Mouse (Mus musculus): Measurements from ENCODE around the gene Cct8. TPM values are rescaled to one million over a fixed set of nuclear protein-coding genes. Genes with fewer than 3 reads are reported as not detected.
A peak's percentile ranks its signal among the peaks of the same experiment; 100 is the strongest.

The Cct8 gene
- polyA plus RNA-seq, 1 experiment from 2014 or later, result 410 TPM

- H3K9ac ChIP-seq (replicated peaks; ENCODE audit: low read depth, low read length), result peak within 1 kb of the TSS; percentile 89
- peak; percentile 99 for ATAC-seq (ENCODE audit: low read depth)
- peak within 1 kb of the TSS; percentile 83 for H3K4me3 ChIP-seq (ENCODE audit: low read depth, low read length)
- H3K27me3 ChIP-seq (ENCODE audit: control insufficient read depth, insufficient read depth, low read length), result no peaks in the 10 kb centered on the region
- WGBS, result 8% methylated on average over 38 of the region's 45 CpGs
- peaks cover 14% of the 10 kb centered on the region for H3K4me1 ChIP-seq (ENCODE audit: control insufficient read depth, insufficient read depth, low read length)
- H3K27ac ChIP-seq (ENCODE audit: low read depth, low read length), result peak within 1 kb of the TSS; percentile 79
- no peaks in the 10 kb centered on the region for H3K36me3 ChIP-seq (ENCODE audit: control insufficient read depth, insufficient read depth, low read length)
- H3K4me2 ChIP-seq (ENCODE audit: low read depth, low read length), result peak within 1 kb of the TSS; percentile 84
- H3K9me3 ChIP-seq (ENCODE audit: control insufficient read depth, low read length), result no peaks in the 10 kb centered on the region
Measured at GRCm38 (mm10) chr16:87454419-87455179, 41.1 kb downstream of the Cct8 start, which contains the start of gene Usp16. Gene Usp16 (plus strand): TSS chr16:87454703.

GRCm38 (mm10) chr16:87453226-87453625 is 42.4 kb downstream of the Cct8 start:
- Histone ChIP-seq H3K36me3 (ENCODE audit: control insufficient read depth, insufficient read depth, low read length) (no peaks in the 10 kb centered on the region), H3K4me3 (ENCODE audit: low read depth, low read length) (no peak overlapping the region), H3K4me1 (ENCODE audit: control insufficient read depth, insufficient read depth, low read length) (peaks cover 14% of the 10 kb centered on the region), H3K27me3 (ENCODE audit: control insufficient read depth, insufficient read depth, low read length) (no peaks in the 10 kb centered on the region), H3K27ac (ENCODE audit: low read depth, low read length) (no peak overlapping the region), H3K4me2 (ENCODE audit: low read depth, low read length) (no peak overlapping the region), H3K9me3 (ENCODE audit: control insufficient read depth, low read length) (no peaks in the 10 kb centered on the region), H3K9ac (replicated peaks; ENCODE audit: low read depth, low read length) (no peak overlapping the region)
- 88% methylated on average over 2 of the region's 2 CpGs for WGBS
- no peak for ATAC-seq (ENCODE audit: low read depth)

- peaks cover 8% of the 10 kb centered on the region; the same call in 1 of the 2 replicates for H3K4me1 ChIP-seq (ENCODE audit: control insufficient read depth, insufficient read depth, low read length)
- H3K4me2 ChIP-seq (ENCODE audit: low read depth, low read length), result no peak overlapping the region
- H3K27ac ChIP-seq (ENCODE audit: low read depth, low read length), result no peak overlapping the region
- H3K9me3 ChIP-seq (ENCODE audit: control insufficient read depth, low read length), result no peaks in the 10 kb centered on the region
- no peak overlapping the region for H3K9ac ChIP-seq (replicated peaks; ENCODE audit: low read depth, low read length)
- H3K4me3 ChIP-seq (ENCODE audit: low read depth, low read length), result no peak overlapping the region
- WGBS, result 93% methylated on average over 3 of the region's 3 CpGs
- H3K27me3 ChIP-seq (ENCODE audit: control insufficient read depth, insufficient read depth, low read length), result no peaks in the 10 kb centered on the region
- H3K36me3 ChIP-seq (ENCODE audit: control insufficient read depth, insufficient read depth, low read length), result no peaks in the 10 kb centered on the region
- no peak for ATAC-seq (ENCODE audit: low read depth)
Measured at GRCm38 (mm10) chr16:87445528-87445927, 50.1 kb downstream of the Cct8 start.

- Histone ChIP-seq H3K9me3 (ENCODE audit: control insufficient read depth, low read length) (no peaks in the 10 kb centered on the region), H3K27me3 (ENCODE audit: control insufficient read depth, insufficient read depth, low read length) (no peaks in the 10 kb centered on the region), H3K27ac (ENCODE audit: low read depth, low read length) (no peak overlapping the region), H3K4me1 (ENCODE audit: control insufficient read depth, insufficient read depth, low read length) (peaks cover 8% of the 10 kb centered on the region; the same call in 1 of the 2 replicates), H3K36me3 (ENCODE audit: control insufficient read depth, insufficient read depth, low read length) (no peaks in the 10 kb centered on the region), H3K9ac (replicated peaks; ENCODE audit: low read depth, low read length) (no peak overlapping the region), H3K4me3 (ENCODE audit: low read depth, low read length) (no peak overlapping the region), H3K4me2 (ENCODE audit: low read depth, low read length) (no peak overlapping the region)
- no peak for ATAC-seq (ENCODE audit: low read depth)
Measured at GRCm38 (mm10) chr16:87445110-87445509, 50.6 kb downstream of the Cct8 start.

- Histone ChIP-seq H3K4me3 (ENCODE audit: low read depth, low read length) (no peak overlapping the region), H3K27ac (ENCODE audit: low read depth, low read length) (no peak overlapping the region), H3K4me1 (ENCODE audit: control insufficient read depth, insufficient read depth, low read length) (peaks cover 12% of the 10 kb centered on the region), H3K27me3 (ENCODE audit: control insufficient read depth, insufficient read depth, low read length) (no peaks in the 10 kb centered on the region), H3K9ac (replicated peaks; ENCODE audit: low read depth, low read length) (no peak overlapping the region), H3K36me3 (ENCODE audit: control insufficient read depth, insufficient read depth, low read length) (no peaks in the 10 kb centered on the region), H3K9me3 (ENCODE audit: control insufficient read depth, low read length) (no peaks in the 10 kb centered on the region), H3K4me2 (ENCODE audit: low read depth, low read length) (no peak overlapping the region)
- no peak for ATAC-seq (ENCODE audit: low read depth)
- 63% methylated on average over 1 of the region's 1 CpGs for WGBS
Measured at GRCm38 (mm10) chr16:87444071-87444470, 51.6 kb downstream of the Cct8 start.

- Histone ChIP-seq H3K27ac (ENCODE audit: low read depth, low read length) (no peak overlapping the region), H3K27me3 (ENCODE audit: control insufficient read depth, insufficient read depth, low read length) (no peaks in the 10 kb centered on the region), H3K4me1 (ENCODE audit: control insufficient read depth, insufficient read depth, low read length) (peaks cover 12% of the 10 kb centered on the region), H3K36me3 (ENCODE audit: control insufficient read depth, insufficient read depth, low read length) (no peaks in the 10 kb centered on the region), H3K4me3 (ENCODE audit: low read depth, low read length) (no peak overlapping the region), H3K9me3 (ENCODE audit: control insufficient read depth, low read length) (no peaks in the 10 kb centered on the region), H3K9ac (replicated peaks; ENCODE audit: low read depth, low read length) (no peak overlapping the region), H3K4me2 (ENCODE audit: low read depth, low read length) (no peak overlapping the region)
- ATAC-seq (ENCODE audit: low read depth), result no peak
Measured at GRCm38 (mm10) chr16:87443245-87443644, 52.4 kb downstream of the Cct8 start.

- H3K9ac ChIP-seq (replicated peaks; ENCODE audit: low read depth, low read length), result no peak overlapping the region
- H3K27ac ChIP-seq (ENCODE audit: low read depth, low read length), result no peak overlapping the region
- H3K27me3 ChIP-seq (ENCODE audit: control insufficient read depth, insufficient read depth, low read length), result no peaks in the 10 kb centered on the region
- H3K4me2 ChIP-seq (ENCODE audit: low read depth, low read length), result no peak overlapping the region
- H3K9me3 ChIP-seq (ENCODE audit: control insufficient read depth, low read length), result no peaks in the 10 kb centered on the region
- 50% methylated on average over 5 of the region's 5 CpGs for WGBS
- no peaks in the 10 kb centered on the region for H3K36me3 ChIP-seq (ENCODE audit: control insufficient read depth, insufficient read depth, low read length)
- ATAC-seq (ENCODE audit: low read depth), result no peak
- peaks cover 12% of the 10 kb centered on the region for H3K4me1 ChIP-seq (ENCODE audit: control insufficient read depth, insufficient read depth, low read length)
- H3K4me3 ChIP-seq (ENCODE audit: low read depth, low read length), result no peak overlapping the region
Measured at GRCm38 (mm10) chr16:87442291-87442690, 53.4 kb downstream of the Cct8 start.

- WGBS, result 32% methylated on average over 9 of the region's 9 CpGs
- ATAC-seq (ENCODE audit: low read depth), result no peak
Measured at GRCm38 (mm10) chr16:87441089-87441488, 54.6 kb downstream of the Cct8 start.

GRCm38 (mm10) chr16:87440184-87440686 is 55.4 kb downstream of the Cct8 start, which contains the start of gene Rwdd2b:
Gene Rwdd2b (minus strand): TSS chr16:87440573.
- ATAC-seq (ENCODE audit: low read depth), result peak; percentile 98
- Histone ChIP-seq H3K27me3 (ENCODE audit: control insufficient read depth, insufficient read depth, low read length) (no peaks in the 10 kb centered on the region), H3K4me2 (ENCODE audit: low read depth, low read length) (peak within 1 kb of the TSS; percentile 79), H3K9ac (replicated peaks; ENCODE audit: low read depth, low read length) (peak within 1 kb of the TSS; percentile 79), H3K36me3 (ENCODE audit: control insufficient read depth, insufficient read depth, low read length) (0 out of 2 replicates have a peak, but pooled peaks cover 3% of the 10 kb centered on the region), H3K9me3 (ENCODE audit: control insufficient read depth, low read length) (no peaks in the 10 kb centered on the region), H3K4me1 (ENCODE audit: control insufficient read depth, insufficient read depth, low read length) (peaks cover 12% of the 10 kb centered on the region), H3K27ac (ENCODE audit: low read depth, low read length) (peak within 1 kb of the TSS; percentile 92), H3K4me3 (ENCODE audit: low read depth, low read length) (peak within 1 kb of the TSS; percentile 75)
- WGBS, result 0% methylated on average over 38 of the region's 38 CpGs

More at GRCm38 (mm10) chr16:87441089-87441488, 54.6 kb downstream of the Cct8 start:
- H3K4me2 ChIP-seq (ENCODE audit: low read depth, low read length), result peak overlapping the region; percentile 79
- H3K9ac ChIP-seq (replicated peaks; ENCODE audit: low read depth, low read length), result peak overlapping the region; percentile 79; the same call in 1 of the 2 replicates
- H3K4me3 ChIP-seq (ENCODE audit: low read depth, low read length), result peak overlapping the region; percentile 75
- no peaks in the 10 kb centered on the region for H3K27me3 ChIP-seq (ENCODE audit: control insufficient read depth, insufficient read depth, low read length)
- H3K27ac ChIP-seq (ENCODE audit: low read depth, low read length), result no peak overlapping the region; the same call in 1 of the 2 replicates
- H3K4me1 ChIP-seq (ENCODE audit: control insufficient read depth, insufficient read depth, low read length), result peaks cover 12% of the 10 kb centered on the region
- H3K36me3 ChIP-seq (ENCODE audit: control insufficient read depth, insufficient read depth, low read length), result 0 out of 2 replicates have a peak, but pooled peaks cover 3% of the 10 kb centered on the region
- H3K9me3 ChIP-seq (ENCODE audit: control insufficient read depth, low read length), result no peaks in the 10 kb centered on the region

All from neural tube, embryonic 14.5 days (tissue).